Mouse (Mus musculus) bone marrow, adult 2 months (tissue): ENCODE measurements around the gene Mtss1l. TPM values are rescaled to one million over a fixed set of nuclear protein-coding genes. Genes with fewer than 3 reads are reported as not detected.

Experiments
- H3K27ac ChIP-seq: fragments of 200-500 bp; 2 replicates; pipeline ENCODE4 v1.5.1; 2012; ENCODE audit warnings: low read depth, mild to moderate bottlenecking, control low read depth, inconsistent platforms, low read length; ENCODE audit not compliant: control insufficient read depth, poor library complexity, insufficient read depth
- H3K4me1 ChIP-seq: fragments of 200-500 bp; 2 replicates; pipeline ENCODE4 v1.6.1; 2011; ENCODE audit warnings: low read length; ENCODE audit not compliant: control insufficient read depth, insufficient read depth
- H3K4me3 ChIP-seq: fragments of 200-500 bp; replicated peaks from 2 replicates; pipeline ENCODE3; 2011; ENCODE audit warnings: mild to moderate bottlenecking, low read depth, low read length, control low read depth; ENCODE audit not compliant: control insufficient read depth
- CTCF ChIP-seq: fragments of 200-500 bp; IDR thresholded peaks from 2 replicates; pipeline ENCODE4 v1.5.1; 2011; ENCODE audit warnings: low read length, control low read depth; ENCODE audit not compliant: control insufficient read depth, insufficient read depth
- POLR2A ChIP-seq: fragments of 200-500 bp; IDR thresholded peaks from 2 replicates; pipeline ENCODE4 v1.6.1; 2011; ENCODE audit warnings: low read depth, mild to moderate bottlenecking, control low read depth, low read length, borderline replicate concordance; ENCODE audit not compliant: control insufficient read depth
- WGBS: fragments of 180-500 bp; shearing (Covaris S2); methylation state at CpG from one replicate; pipeline ENCODE4 v1.1.7; 2018; 5-methylcytosine and 5-hydroxymethylcytosine counted together
- polyA plus RNA-seq: library from polyadenylated mRNA; stranded (reverse); fragments of >200 nt; gene quantifications from 2 replicates; pipeline ENCODE4 v1.2.4, GENCODE M21; 2011; ENCODE audit warnings: low replicate concordance; ENCODE audit not compliant: missing spikeins, insufficient read depth, insufficient read length

Mtss1l gene
- polyA plus RNA-seq, 1 experiment: 7.6 TPM

DNA sequence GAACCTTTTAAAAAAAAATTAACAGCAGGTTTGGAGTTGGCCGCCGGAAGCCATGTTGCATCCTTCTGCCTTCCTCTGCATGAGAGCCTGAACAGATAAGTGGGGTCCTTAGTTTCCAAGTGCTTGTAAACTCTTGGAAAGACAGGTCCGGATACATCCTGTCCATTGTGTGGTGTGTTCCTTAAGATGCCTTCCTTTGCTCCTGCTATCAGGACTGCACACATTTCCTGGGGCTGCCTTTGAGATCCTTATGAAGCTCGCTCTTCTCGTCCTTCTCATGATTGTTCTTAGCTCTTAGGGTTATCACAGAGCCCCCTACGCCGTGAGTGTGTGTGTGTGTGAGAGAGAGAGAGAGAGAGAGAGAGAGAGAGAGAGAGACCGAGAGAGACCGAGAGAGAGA is 31.3 kb upstream of the Mtss1l start:
- WGBS: 82% methylated on average over 9 of the region's 9 CpGs
- TF ChIP-seq POLR2A (no peak), CTCF (no peak)
- Histone ChIP-seq H3K4me3 (no peak overlapping the region), H3K4me1 (no peaks in the 10 kb centered on the region; the same call in 1 of the 2 replicates), H3K27ac (no peak overlapping the region)

DNA sequence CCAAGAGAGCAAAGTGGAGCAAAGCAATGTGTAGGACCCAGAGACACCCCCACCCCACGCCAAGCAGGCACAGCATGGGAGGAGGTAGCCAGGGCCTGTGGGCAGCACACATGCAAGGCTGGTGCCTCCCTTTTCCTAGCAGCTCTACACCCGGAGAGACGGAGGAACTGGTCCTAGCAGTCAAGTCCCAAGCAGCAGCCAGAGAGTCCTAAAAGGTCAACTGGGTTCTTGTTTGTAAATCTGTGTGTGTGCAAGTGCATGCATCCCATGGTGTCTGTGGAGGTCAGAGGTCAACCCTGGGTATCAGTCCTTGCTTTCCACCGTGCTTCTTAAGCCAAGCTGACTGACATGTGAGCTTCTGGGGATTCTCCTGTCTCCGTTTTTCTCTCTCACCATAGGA is 27.1 kb upstream of the Mtss1l start:
- no peak for TF ChIP-seq POLR2A
- TF ChIP-seq CTCF: no peak
- H3K27ac ChIP-seq: no peak overlapping the region
- 89% methylated on average over 5 of the region's 5 CpGs for WGBS
- no peak overlapping the region for H3K4me3 ChIP-seq
- no peaks in the 10 kb centered on the region for H3K4me1 ChIP-seq

DNA sequence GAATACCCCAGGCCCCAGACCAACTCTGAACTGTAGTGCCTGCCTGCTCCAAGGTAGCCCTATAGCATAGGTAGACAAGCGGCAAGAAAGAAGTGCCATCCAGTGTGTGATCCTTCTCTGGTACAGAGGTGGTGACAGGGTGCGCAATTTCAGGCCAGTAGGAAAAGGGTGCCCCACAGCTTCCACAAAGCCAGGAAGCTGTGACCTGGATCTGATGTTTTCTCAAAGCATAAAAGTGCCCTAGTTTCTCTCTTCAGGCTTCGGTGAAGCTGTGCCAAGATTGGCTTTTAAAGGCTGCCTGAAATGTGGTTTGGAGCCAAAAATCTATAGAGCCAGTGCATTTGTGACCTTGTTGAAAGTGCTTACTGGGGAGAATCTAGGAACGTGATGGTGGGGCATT is 26.4 kb upstream of the Mtss1l start:
- Histone ChIP-seq H3K4me1 (no peaks in the 10 kb centered on the region), H3K27ac (no peak overlapping the region), H3K4me3 (no peak overlapping the region)
- TF ChIP-seq CTCF: no peak
- no peak for TF ChIP-seq POLR2A
- WGBS: 93% methylated on average over 4 of the region's 4 CpGs

DNA sequence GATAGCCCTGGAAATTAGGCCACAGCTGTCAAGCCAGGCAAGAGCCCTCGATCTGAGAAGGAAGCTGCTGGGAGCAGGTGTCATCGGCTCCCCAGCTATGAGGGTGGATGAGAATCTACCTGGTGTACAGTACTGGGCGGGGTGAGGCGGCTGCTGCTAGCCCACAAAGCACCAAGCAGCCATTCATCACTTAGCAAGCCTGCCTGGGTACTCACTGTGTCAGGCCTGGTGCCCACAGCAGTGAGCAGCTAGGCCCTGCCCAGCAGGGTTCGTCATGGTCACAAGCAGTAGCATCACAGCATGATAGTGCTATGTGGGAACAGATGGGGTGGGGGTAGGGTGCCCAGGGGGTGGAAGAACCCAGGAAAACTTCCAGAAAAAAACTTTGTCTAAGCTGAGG is 25.8 kb upstream of the Mtss1l start:
- 84% methylated on average over 5 of the region's 5 CpGs for WGBS
- Histone ChIP-seq H3K27ac (no peak overlapping the region), H3K4me3 (no peak overlapping the region), H3K4me1 (no peaks in the 10 kb centered on the region)
- TF ChIP-seq CTCF (no peak), POLR2A (no peak)

DNA sequence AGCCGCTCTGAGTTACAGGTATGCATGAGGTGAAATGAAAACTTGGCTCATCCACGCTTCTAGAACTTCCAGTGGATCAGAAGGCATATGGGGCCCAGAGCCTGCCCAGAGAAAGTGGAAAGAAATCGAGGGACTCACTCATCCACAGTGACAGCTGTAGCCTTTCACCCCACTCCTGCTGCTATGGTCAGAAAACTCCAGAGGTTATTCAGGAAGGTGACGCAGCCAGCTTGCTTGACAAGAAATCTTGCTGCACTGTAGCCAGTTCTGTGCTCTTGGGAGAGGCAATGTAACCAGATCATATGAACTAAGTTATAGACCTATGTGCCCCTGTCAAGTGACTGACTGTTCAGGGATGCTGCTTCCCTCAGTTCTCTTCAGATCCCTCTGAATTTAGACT is 25.2 kb upstream of the Mtss1l start:
- Histone ChIP-seq H3K27ac (no peak overlapping the region), H3K4me3 (no peak overlapping the region), H3K4me1 (no peaks in the 10 kb centered on the region)
- TF ChIP-seq POLR2A: no peak
- TF ChIP-seq CTCF: no peak
- 82% methylated on average over 4 of the region's 4 CpGs for WGBS

DNA sequence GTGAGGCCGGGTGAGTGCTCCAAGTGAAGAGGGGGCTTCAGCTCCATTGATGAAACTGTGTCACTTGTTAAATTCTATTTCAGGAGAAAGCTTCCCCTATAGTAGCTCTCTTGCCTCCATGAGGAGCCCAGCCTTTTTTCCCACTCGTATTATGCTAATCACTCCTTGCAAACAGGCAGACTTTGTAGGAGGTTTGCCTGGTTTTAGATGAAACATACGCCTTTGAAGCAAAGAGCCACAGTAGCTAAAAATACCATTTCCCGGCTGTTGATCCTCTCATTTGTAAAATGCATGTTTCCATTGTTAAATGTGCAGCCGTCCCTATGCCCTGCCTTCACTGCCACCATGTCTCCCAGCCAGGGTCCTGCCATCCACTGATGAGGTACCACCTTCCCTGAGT is 23.7 kb upstream of the Mtss1l start:
- WGBS: 81% methylated on average over 5 of the region's 5 CpGs
- no peak overlapping the region for H3K4me3 ChIP-seq
- no peak overlapping the region for H3K27ac ChIP-seq
- TF ChIP-seq CTCF: no peak
- no peak for TF ChIP-seq POLR2A
- H3K4me1 ChIP-seq: no peaks in the 10 kb centered on the region

DNA sequence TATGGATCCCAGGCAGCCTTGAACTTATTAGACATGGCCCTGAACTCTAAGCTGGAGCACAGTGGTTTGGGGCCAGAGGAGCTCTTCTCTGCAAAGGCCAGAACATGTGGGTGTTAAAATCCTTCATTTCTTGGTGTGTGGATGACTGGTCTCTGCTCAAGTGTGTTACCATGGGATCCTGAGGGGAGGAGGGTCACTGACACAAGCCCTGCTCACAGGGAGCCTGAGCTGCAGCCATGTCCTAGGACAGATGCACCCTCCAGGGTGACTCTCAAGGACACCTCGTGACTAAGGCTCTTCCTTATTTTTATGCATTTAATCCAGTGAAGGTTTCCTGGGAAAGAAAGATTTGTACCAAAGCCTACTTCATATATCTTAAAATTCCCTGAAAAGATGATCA is 23.2 kb upstream of the Mtss1l start:
- 59% methylated on average over 1 of the region's 1 CpGs for WGBS
- H3K4me3 ChIP-seq: no peak overlapping the region
- H3K27ac ChIP-seq: no peak overlapping the region
- no peaks in the 10 kb centered on the region for H3K4me1 ChIP-seq
- TF ChIP-seq POLR2A (no peak), CTCF (no peak)

DNA sequence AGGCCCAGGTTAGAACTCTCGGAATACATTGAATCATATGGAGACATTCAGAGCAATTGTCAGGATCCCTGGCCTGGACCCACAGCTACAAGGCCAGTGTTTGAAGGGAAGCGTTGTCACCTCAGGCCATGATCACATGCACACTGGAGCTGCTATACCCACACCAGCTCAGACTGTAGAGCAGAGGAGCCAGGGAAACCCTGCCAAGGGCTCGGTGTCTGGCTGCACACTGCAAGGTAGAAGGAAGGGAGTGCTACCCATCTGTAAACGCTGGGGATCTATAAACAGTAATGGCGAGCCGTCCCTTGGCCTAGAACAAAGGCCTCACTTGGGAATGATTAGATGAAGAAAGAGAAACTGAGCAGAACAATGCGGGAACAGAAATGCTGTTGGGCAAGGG is 21.8 kb upstream of the Mtss1l start:
- 88% methylated on average over 7 of the region's 7 CpGs for WGBS
- no peak for TF ChIP-seq POLR2A
- TF ChIP-seq CTCF: no peak
- Histone ChIP-seq H3K27ac (no peak overlapping the region), H3K4me1 (no peaks in the 10 kb centered on the region), H3K4me3 (no peak overlapping the region)

DNA sequence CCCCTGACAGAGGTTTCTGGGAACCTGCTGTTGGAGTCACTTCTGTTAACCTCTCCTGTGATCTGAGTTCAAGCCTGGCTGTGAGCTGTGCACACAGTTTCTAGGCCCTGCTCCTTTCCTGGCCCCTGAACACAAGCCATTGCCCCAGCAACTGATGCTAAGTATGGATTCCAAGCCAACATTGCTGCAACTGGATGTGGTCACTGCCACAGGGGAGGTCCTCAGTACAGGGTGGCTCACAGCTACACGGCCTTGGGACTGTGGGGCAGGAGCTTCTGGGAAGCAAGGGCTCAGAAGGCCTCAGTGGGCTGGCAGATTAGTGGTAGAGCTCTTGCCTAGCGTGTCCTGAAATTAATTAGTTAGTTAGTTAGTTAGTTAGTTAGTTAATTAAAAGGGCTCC is 20.7 kb upstream of the Mtss1l start:
- TF ChIP-seq POLR2A (no peak), CTCF (no peak)
- Histone ChIP-seq H3K4me1 (no peaks in the 10 kb centered on the region), H3K4me3 (no peak overlapping the region), H3K27ac (no peak overlapping the region)
- 77% methylated on average over 2 of the region's 2 CpGs for WGBS
